Mouse (Mus musculus) heart, postnatal 0 days (tissue): ENCODE measurements at regions not wholly inside any gene's neighbourhood (a gene's known extent, or its start where the extent isn't known, plus 50 kb on each side); places are given as distances from the start of the nearest gene placed in this dataset.

Experiments used
- CTCF ChIP-seq: IDR thresholded peaks from 2 replicates; pipeline ENCODE4 v1.5.1; 2016; ENCODE audit warnings: antibody characterized with exemption, control low read depth, low read depth
- EP300 ChIP-seq: IDR thresholded peaks from 2 replicates; pipeline ENCODE4 v1.6.1; 2016; ENCODE audit warnings: antibody characterized with exemption, low read depth

DNA sequence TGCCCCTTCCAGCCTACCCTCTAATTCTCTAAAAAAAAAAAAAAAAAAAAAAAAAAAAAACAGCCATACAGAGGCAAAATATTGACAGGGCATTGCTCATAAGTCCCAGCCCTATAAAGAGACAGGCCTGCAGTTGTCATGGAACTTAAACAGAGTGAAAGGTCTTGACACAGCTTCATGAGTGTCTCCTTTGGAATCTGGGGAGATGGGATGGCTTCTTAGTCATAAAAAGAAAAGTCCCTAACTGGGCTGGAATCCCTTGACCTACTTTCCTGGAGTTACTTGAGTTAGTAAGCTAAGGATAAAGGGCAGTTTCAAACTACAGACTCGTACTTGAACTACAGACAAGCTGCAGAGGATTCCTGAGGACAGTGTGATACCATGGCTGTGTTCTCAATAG lies 297.7 kb upstream of the Nr3c2 start:
- TF ChIP-seq CTCF (no peak), EP300 (no peak)
